Mouse (Mus musculus): ENCODE results near the gene Nup214. TPM values are rescaled to one million over a fixed set of nuclear protein-coding genes. Genes with fewer than 3 reads are reported as not detected.

Nup214 gene
- polyA plus RNA-seq, 1 experiment from 2014 or later, result 72.7 TPM

DNA sequence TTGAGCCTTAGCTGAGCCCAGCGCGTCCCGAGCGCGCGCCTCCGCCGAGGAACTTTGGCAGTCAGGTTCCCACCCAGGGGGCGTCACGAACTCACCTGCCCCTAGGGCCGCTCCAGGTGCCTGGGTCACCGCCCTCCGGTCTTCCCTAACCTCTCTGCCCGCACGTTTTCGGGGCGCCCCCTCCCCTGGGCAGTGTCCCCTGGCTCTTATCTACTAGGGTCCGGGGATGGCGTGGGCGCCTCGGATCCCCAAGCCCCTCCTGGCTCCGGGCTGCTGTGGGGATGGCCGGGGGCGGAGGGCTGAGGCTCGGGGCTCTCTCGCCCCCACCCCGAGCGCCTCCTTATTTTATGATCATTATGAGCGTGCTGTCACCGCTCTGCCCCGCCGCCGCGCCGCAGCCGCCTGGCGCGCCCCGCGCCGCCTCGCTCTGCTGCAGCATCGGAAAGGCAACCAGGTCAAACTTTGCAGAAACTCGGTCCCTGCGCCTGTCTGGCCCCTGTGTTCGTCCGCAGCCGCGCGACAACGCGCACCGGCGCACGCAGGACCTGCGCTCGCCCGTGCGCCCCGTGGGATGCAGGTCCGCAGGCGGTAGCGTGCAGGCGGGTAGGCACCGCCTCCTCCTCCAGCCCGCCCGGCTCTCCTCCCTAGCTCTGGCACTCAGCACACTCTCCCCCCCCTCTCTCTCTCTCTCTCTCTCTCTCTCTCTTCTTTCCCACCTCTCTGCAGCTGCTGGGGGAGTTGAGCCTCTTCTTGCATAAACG, 110.1 kb downstream of the Nup214 start, which contains the start of gene Fam78a:
TSS of gene Fam78a (minus strand) at position 747 of the 761 bp plus-strand sequence.
- DNase-seq (ENCODE audit: low spot score), result peak; percentile 58
- H3K27me3 ChIP-seq (ENCODE audit: control insufficient read depth, insufficient read depth, low read length), result peaks cover 48% of the 10 kb centered on the region
- peak within 1 kb of the TSS; percentile 58 for H3K4me3 ChIP-seq (ENCODE audit: low read depth, low read length)
- under 1% methylated on average over 58 of the region's 68 CpGs for WGBS
- H3K4me2 ChIP-seq (ENCODE audit: low read depth), result peak within 1 kb of the TSS; percentile 99
- peaks cover 18% of the 10 kb centered on the region for H3K4me1 ChIP-seq (ENCODE audit: control insufficient read depth, insufficient read depth, low read length)
- H3K9me3 ChIP-seq (ENCODE audit: control insufficient read depth, low read length), result no peaks in the 10 kb centered on the region
- H3K27ac ChIP-seq (ENCODE audit: low read depth, low read length), result no peak within 1 kb of the TSS
- ATAC-seq (ENCODE audit: insufficient read depth, low FRiP score, low TSS enrichment), result 0 out of 2 replicates have a peak, but pooled peaks have one; percentile 23
- H3K9ac ChIP-seq (ENCODE audit: low read length), result peak within 1 kb of the TSS; percentile 44
- H3K36me3 ChIP-seq (ENCODE audit: control insufficient read depth, insufficient read depth, low read length), result no peaks in the 10 kb centered on the region

- H3K36me3 ChIP-seq (ENCODE audit: control insufficient read depth, insufficient read depth, low read length), result no peaks in the 10 kb centered on the region
- peaks cover 48% of the 10 kb centered on the region for H3K27me3 ChIP-seq (ENCODE audit: control insufficient read depth, insufficient read depth, low read length)
- no peaks in the 10 kb centered on the region for H3K9me3 ChIP-seq (ENCODE audit: control insufficient read depth, low read length)
- H3K4me3 ChIP-seq (ENCODE audit: low read depth, low read length), result peak overlapping the region; percentile 58
- 24% methylated on average over 2 of the region's 2 CpGs for WGBS
- ATAC-seq (ENCODE audit: insufficient read depth, low FRiP score, low TSS enrichment), result no peak
- no peak overlapping the region for H3K27ac ChIP-seq (ENCODE audit: low read depth, low read length)
- H3K4me1 ChIP-seq (ENCODE audit: control insufficient read depth, insufficient read depth, low read length), result peaks cover 18% of the 10 kb centered on the region
- peak overlapping the region; percentile 99 for H3K4me2 ChIP-seq (ENCODE audit: low read depth)
- no peak overlapping the region for H3K9ac ChIP-seq (ENCODE audit: low read length)
- no peak for DNase-seq (ENCODE audit: low spot score)
Measured at GRCm38 (mm10) chr2:32084872-32085199, 110.6 kb downstream of the Nup214 start.

GRCm38 (mm10) chr2:32085231-32085630, 111.0 kb downstream of the Nup214 start:
- H3K4me1 ChIP-seq (ENCODE audit: control insufficient read depth, insufficient read depth, low read length), result peaks cover 18% of the 10 kb centered on the region
- ATAC-seq (ENCODE audit: insufficient read depth, low FRiP score, low TSS enrichment) (no peak), DNase-seq (ENCODE audit: low spot score) (no peak)
- peaks cover 48% of the 10 kb centered on the region for H3K27me3 ChIP-seq (ENCODE audit: control insufficient read depth, insufficient read depth, low read length)
- no peak overlapping the region for H3K27ac ChIP-seq (ENCODE audit: low read depth, low read length)
- no peaks in the 10 kb centered on the region for H3K9me3 ChIP-seq (ENCODE audit: control insufficient read depth, low read length)
- no peak overlapping the region for H3K9ac ChIP-seq (ENCODE audit: low read length)
- no peaks in the 10 kb centered on the region for H3K36me3 ChIP-seq (ENCODE audit: control insufficient read depth, insufficient read depth, low read length)
- no peak overlapping the region for H3K4me2 ChIP-seq (ENCODE audit: low read depth)
- no peak overlapping the region for H3K4me3 ChIP-seq (ENCODE audit: low read depth, low read length)
- 75% methylated on average over 2 of the region's 2 CpGs for WGBS

- Histone ChIP-seq H3K4me1 (ENCODE audit: control insufficient read depth, insufficient read depth, low read length) (peaks cover 18% of the 10 kb centered on the region), H3K9ac (ENCODE audit: low read length) (no peak overlapping the region), H3K9me3 (ENCODE audit: control insufficient read depth, low read length) (no peaks in the 10 kb centered on the region), H3K4me3 (ENCODE audit: low read depth, low read length) (no peak overlapping the region), H3K27me3 (ENCODE audit: control insufficient read depth, insufficient read depth, low read length) (peaks cover 36% of the 10 kb centered on the region), H3K4me2 (ENCODE audit: low read depth) (no peak overlapping the region), H3K36me3 (ENCODE audit: control insufficient read depth, insufficient read depth, low read length) (no peaks in the 10 kb centered on the region), H3K27ac (ENCODE audit: low read depth, low read length) (no peak overlapping the region)
- 59% methylated on average over 4 of the region's 4 CpGs for WGBS
- DNase-seq (ENCODE audit: low spot score) (no peak), ATAC-seq (ENCODE audit: insufficient read depth, low FRiP score, low TSS enrichment) (no peak)
Measured at GRCm38 (mm10) chr2:32087606-32088005, 113.4 kb downstream of the Nup214 start.

DNA sequence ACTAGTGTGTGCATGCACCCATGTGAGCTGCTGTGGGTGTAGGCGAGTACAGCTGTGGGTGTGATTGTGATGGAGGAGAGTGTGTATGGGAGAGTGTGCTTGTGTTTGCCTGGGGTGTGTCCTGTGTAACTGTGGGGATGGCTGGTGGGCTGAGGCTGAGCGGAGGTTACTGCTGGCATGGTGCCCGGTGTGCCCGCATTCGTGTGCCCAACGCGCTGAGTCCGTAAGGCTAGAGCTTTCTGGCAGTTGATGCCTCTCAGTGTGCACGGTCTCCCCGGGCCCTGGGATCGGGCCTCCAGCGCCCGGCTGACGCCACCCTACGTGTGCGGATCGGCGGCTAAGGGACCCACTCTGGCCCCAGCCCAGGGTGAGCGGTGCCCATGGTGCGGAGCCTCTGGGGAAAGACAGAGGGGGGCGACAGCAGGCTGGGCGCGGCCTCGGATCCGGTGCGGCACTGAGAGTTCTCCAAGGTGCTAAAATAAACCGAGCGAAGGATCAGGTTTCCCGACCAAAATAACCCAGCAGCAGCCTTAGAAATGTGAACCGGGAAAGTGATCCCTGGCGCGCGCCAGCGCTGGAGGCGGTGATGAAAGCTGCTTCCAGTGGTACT, 114.2 kb downstream of the Nup214 start:
- DNase-seq (ENCODE audit: low spot score), result no peak
- Histone ChIP-seq H3K9ac (ENCODE audit: low read length) (0 out of 2 replicates have a peak overlapping the region, but pooled peaks have one; percentile 14), H3K9me3 (ENCODE audit: control insufficient read depth, low read length) (no peaks in the 10 kb centered on the region), H3K4me3 (ENCODE audit: low read depth, low read length) (no peak overlapping the region), H3K4me1 (ENCODE audit: control insufficient read depth, insufficient read depth, low read length) (peaks cover 13% of the 10 kb centered on the region), H3K27me3 (ENCODE audit: control insufficient read depth, insufficient read depth, low read length) (peaks cover 27% of the 10 kb centered on the region), H3K36me3 (ENCODE audit: control insufficient read depth, insufficient read depth, low read length) (no peaks in the 10 kb centered on the region), H3K27ac (ENCODE audit: low read depth, low read length) (no peak overlapping the region), H3K4me2 (ENCODE audit: low read depth) (peak overlapping the region; percentile 31)
- WGBS, result 10% methylated on average over 35 of the region's 35 CpGs
- no peak for ATAC-seq (ENCODE audit: insufficient read depth, low FRiP score, low TSS enrichment)

GRCm38 (mm10) chr2:32089606-32090005, 115.4 kb downstream of the Nup214 start:
- no peak overlapping the region for H3K27ac ChIP-seq (ENCODE audit: low read depth, low read length)
- peaks cover 16% of the 10 kb centered on the region for H3K27me3 ChIP-seq (ENCODE audit: control insufficient read depth, insufficient read depth, low read length)
- no peak overlapping the region for H3K4me2 ChIP-seq (ENCODE audit: low read depth)
- no peak overlapping the region for H3K4me3 ChIP-seq (ENCODE audit: low read depth, low read length)
- H3K4me1 ChIP-seq (ENCODE audit: control insufficient read depth, insufficient read depth, low read length), result 0 out of 2 replicates have a peak, but pooled peaks cover 5% of the 10 kb centered on the region
- no peaks in the 10 kb centered on the region for H3K36me3 ChIP-seq (ENCODE audit: control insufficient read depth, insufficient read depth, low read length)
- DNase-seq (ENCODE audit: low spot score) (no peak), ATAC-seq (ENCODE audit: insufficient read depth, low FRiP score, low TSS enrichment) (no peak)
- no peak overlapping the region for H3K9ac ChIP-seq (ENCODE audit: low read length)
- H3K9me3 ChIP-seq (ENCODE audit: control insufficient read depth, low read length), result no peaks in the 10 kb centered on the region
- WGBS, result 75% methylated on average over 3 of the region's 3 CpGs

GRCm38 (mm10) chr2:32090145-32090544, 115.9 kb downstream of the Nup214 start:
- Histone ChIP-seq H3K4me2 (ENCODE audit: low read depth) (no peak overlapping the region), H3K27ac (ENCODE audit: low read depth, low read length) (no peak overlapping the region), H3K9ac (ENCODE audit: low read length) (no peak overlapping the region), H3K4me1 (ENCODE audit: control insufficient read depth, insufficient read depth, low read length) (0 out of 2 replicates have a peak, but pooled peaks cover 5% of the 10 kb centered on the region), H3K27me3 (ENCODE audit: control insufficient read depth, insufficient read depth, low read length) (peaks cover 10% of the 10 kb centered on the region; the same call in 1 of the 2 replicates), H3K9me3 (ENCODE audit: control insufficient read depth, low read length) (no peaks in the 10 kb centered on the region), H3K4me3 (ENCODE audit: low read depth, low read length) (no peak overlapping the region), H3K36me3 (ENCODE audit: control insufficient read depth, insufficient read depth, low read length) (no peaks in the 10 kb centered on the region)
- 68% methylated on average over 2 of the region's 2 CpGs for WGBS
- ATAC-seq (ENCODE audit: insufficient read depth, low FRiP score, low TSS enrichment) (no peak), DNase-seq (ENCODE audit: low spot score) (no peak)

GRCm38 (mm10) chr2:32091956-32092355, 117.7 kb downstream of the Nup214 start:
- Histone ChIP-seq H3K9ac (ENCODE audit: low read length) (no peak overlapping the region), H3K27me3 (ENCODE audit: control insufficient read depth, insufficient read depth, low read length) (0 out of 2 replicates have a peak, but pooled peaks cover 9% of the 10 kb centered on the region), H3K36me3 (ENCODE audit: control insufficient read depth, insufficient read depth, low read length) (no peaks in the 10 kb centered on the region), H3K4me3 (ENCODE audit: low read depth, low read length) (no peak overlapping the region), H3K9me3 (ENCODE audit: control insufficient read depth, low read length) (no peaks in the 10 kb centered on the region), H3K27ac (ENCODE audit: low read depth, low read length) (no peak overlapping the region), H3K4me1 (ENCODE audit: control insufficient read depth, insufficient read depth, low read length) (peaks cover 15% of the 10 kb centered on the region; the same call in 1 of the 2 replicates), H3K4me2 (ENCODE audit: low read depth) (no peak overlapping the region)
- DNase-seq (ENCODE audit: low spot score) (no peak), ATAC-seq (ENCODE audit: insufficient read depth, low FRiP score, low TSS enrichment) (no peak)
- WGBS, result 73% methylated on average over 3 of the region's 3 CpGs
